Mouse (Mus musculus): Measurements from ENCODE around the gene Tstd1.
A peak's percentile ranks its signal among the peaks of the same experiment; 100 is the strongest.

Gene Tstd1

DNA sequence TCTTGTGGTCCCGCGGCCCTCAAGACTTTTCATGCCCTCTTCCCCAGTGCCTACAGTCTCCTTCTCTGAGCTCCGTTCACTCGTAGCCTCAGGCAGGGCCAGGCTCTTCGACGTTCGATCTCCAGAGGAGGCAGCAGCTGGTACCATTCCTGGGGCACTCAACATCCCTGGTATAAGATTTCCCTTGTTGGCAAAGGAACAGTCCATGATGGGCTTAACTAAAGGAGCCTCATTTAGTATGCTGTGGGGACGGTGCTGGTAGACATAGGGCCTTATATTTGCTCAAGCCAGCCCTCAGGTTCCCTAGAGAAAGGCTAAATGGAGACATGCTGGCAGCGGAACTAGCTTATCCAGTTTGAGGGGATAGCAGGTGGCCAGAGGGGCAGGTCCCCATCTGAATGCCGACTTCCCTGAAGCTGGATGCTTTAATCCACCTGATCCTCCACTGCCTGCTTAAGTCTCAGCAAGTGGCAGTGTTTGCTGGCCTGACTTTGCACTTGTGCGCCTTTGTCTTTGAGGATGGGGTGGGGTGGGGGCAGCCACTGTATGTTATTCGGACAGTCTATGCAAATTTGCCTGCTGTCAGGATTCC lies 715 bp downstream of the Tstd1 start:
- DNase-seq (ENCODE audit: low spot score) = no peak

DNA sequence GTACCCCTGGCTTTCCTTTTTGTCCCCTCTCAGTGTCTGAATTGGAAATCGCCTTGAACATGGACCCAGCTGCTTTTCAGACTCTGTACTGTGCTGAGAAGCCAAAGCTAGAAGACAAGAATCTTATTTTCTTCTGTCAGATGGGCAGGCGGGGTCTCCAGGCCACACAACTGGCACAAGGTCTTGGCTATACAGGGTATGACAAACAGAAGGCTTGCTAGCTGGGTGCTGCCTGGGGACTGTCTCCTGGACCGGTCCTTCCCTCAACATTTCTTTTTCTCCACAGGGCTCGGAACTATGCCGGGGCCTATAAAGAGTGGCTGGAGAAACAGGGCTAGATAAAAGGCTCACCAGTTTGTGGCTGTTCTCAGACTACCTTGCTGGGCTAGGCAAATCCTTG lies 1.2 kb downstream of the Tstd1 start:
- no peak for DNase-seq (ENCODE audit: low spot score)

DNA sequence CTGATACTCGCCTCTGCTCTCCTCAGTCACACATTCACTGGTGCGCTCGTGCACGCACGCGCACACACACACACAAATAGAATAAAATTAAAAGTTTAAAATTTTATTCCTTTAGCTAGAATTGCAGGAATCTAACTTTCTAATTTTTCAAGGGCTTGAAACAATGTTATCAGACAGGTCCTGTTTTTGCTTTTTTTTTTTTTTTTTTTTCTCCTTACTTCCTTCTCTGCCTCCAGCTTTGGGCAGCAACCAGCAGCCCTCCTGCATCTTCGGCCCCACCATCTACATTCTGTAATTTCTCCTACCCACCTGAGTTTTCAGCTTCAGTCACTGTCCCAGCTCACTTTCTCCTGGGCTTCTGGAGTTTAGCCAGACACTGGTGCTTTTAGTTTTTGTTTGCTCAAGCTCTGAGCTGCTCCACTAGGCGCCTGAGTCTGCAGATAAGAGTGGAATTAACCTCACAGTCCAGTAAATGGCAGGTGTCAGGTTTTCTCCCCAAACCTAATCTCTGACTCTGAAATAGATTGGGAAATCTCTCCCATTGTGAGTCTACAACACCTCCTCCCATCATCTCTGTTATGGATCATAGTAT lies 3.9 kb downstream of the Tstd1 start:
- DNase-seq (ENCODE audit: low spot score) = no peak

DNA sequence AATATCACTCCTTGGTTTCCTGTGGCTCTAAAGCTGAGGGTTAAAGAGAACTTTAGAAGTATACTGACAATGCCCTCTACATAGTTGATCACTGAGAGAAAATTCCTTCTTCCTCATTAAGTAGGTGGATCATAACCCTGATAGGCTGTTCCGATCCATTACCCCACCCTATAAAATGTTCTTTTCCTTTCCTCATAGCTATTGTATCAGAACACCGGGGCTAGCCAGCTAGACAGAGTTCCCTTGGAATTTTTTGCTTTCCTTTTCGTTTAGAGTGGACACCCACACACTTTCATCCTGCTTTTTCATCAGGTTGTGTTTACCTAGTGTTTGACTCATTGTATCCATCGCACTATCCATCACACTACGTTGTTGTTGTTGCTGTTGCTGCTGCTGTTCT lies 6.0 kb downstream of the Tstd1 start:
- DNase-seq (ENCODE audit: low spot score) = no peak

DNA sequence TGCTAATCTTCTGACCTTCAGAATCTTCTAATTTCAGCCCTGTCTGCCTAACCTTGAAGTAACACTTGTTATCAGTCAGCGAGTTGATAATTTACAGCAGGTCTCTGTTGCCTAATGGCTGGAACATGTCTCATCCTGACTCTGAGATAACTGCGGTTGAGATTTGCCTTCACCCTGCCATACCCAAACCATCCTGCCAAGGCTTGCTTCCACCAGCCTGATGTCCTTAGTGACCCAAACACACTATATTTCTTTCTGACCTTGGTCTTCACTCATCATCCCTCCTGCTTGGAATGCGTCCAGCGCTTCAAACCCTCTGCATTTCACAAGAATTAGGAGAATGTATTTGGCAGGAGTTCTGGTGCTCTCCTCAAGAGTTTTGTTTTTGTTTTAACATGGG lies 6.5 kb downstream of the Tstd1 start:
- no peak for DNase-seq (ENCODE audit: low spot score)

DNA sequence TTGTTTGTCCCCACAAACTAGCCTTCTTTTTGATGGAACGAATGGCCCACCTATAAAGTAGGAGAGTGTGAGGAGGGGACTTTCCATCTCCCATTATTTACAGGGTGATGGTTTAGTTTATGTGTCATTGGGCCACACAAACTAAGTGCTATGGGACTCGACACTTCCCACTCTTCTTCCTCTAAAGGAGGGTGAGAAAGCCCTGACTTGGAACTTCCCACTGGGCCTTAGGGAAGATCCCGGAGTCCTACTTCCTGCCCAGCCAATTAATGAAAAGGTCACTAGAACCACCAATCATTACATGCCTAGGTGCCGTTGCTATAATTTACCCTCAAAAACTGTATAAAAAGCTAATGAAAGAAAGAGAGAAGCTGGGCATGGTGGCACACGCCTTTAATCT lies 13.5 kb downstream of the Tstd1 start:
- DNase-seq (ENCODE audit: low spot score) = no peak

DNA sequence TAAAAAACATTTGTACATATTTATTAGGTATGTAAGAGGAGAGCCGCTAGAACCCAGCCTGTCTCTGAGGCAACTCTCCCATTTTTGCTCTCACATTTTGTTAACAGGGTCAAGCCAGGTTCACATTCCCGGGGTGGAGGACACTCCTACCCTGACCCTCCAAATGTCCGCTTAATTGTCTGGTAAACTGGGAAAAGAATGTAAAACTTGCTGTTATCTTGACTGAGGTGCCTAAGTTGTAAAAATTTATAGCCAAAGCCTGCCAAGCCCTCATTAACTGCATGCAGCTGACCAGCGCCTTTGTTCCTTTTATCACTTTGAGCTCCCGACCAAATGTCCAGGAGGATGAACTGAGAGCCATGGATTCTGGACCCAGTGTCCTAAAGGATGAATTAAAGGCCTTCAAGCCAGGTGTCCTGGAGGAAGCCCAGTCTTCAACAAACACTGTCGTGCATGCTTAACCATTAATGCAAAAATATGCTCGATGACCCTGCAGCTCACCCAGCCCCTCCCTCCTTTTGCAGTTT lies 16.7 kb downstream of the Tstd1 start:
- DNase-seq (ENCODE audit: low spot score) = no peak

DNA sequence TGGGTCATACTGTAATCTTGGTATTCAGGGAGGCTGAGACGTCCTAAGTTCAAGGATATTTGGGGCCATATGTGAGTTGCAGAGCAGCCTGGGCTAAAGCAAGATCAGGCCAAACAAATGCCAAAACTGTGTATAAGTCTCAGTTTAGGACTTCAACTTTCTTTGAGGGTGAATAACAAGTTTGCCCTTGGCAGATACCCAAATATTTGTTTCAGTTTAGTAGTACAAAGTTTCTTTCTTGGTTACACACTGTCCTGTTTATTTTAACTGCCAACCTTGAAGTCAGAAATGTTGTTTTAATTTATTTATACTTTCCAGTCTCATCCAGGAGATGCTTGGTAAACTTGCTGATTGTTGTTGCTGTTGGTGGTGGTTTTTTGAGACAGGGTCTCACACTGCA lies 17.3 kb downstream of the Tstd1 start:
- no peak for DNase-seq (ENCODE audit: low spot score)

DNA sequence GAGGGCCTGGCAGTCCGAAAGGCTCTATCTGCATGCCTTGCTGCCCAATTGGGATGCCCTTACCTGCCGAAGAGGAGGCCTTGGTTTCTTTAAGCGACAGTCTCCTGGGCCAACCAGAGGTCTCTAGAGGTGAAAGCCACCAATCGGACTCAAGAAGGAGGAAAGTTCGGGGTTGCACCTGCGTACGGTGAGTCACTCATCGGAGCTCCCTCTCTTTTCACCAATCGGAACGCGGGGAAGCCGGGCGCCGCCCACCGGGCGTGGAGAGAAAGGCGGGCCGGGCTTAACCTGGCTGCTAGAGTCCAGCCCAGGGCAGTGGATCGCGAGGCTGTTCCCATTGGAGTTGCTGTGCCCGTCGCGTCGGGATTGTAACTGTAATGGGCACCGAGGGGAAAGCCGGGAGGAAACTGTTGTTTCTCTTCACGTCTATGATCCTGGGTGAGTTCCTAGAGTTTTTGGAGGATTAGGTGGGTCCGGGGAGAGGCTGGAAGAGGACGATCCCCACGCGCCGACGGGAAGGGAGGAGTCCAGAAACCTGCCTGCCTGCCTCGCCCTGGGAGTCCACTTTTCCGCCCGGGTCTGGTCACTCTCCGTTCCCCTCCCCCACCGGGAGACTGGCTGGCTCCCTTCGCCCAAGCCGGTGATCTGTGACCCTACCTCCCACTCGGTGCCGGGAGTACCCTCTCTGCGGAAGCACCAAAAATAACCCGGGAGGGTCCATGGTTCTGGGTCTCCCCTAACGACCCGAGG lies 18.8 kb downstream of the Tstd1 start, which contains the start of gene F11r:
F11r (plus strand) TSS at position 272 of the 750 bp plus-strand sequence.
- DNase-seq (ENCODE audit: low spot score) = peak; percentile 88

DNA sequence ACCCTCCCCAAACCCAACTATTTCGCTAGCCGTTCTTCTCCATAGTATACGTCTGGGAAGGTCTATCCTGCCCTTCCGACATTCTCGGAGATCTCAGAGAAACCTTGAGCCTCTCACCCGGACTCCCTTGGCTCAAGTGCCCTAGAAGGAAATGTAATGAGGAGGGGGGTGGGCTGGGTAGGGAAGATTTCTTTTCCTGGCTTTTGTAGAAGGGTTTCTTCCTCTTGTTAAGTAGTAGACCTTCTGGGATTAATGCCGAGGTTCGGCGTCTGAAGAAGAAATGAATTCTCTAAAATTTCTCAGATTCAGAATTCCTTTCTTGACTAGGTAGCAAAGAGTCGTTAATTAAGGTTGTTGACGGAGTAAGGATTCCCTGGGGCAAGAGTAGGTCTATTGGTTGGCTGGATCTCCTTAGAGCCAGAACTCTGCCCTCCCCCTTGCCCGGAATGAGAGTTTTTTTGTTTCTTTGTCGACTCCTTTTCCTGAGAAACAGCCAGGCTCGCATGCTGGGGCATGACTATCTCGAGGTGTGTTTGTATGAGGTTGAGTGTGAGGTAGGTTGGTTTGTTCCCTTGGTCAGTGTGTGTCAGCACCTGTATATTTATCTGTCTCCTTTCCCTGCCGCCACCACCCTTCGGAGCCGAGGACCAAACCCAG lies 19.5 kb downstream of the Tstd1 start:
- no peak for DNase-seq (ENCODE audit: low spot score)

DNA sequence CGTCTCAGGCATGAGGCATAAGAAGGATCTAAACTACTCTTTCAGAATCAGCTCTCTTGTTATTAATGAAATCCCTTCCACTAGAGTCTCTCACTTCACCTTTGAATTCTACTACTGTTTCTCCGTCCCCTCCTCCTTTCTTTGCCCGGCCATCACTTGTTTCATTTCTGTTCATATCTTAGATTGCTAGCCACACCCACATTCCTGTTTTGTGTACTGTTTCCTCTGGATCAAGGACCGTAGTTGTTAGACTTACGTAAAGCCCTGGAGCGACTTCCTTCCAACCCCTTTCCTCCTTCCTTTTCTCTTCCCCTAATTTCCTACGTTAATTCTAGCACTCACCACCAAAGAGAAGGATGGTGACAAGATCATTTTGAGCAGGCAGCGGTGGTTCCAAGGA lies 20.4 kb downstream of the Tstd1 start:
- no peak for DNase-seq (ENCODE audit: low spot score)

DNA sequence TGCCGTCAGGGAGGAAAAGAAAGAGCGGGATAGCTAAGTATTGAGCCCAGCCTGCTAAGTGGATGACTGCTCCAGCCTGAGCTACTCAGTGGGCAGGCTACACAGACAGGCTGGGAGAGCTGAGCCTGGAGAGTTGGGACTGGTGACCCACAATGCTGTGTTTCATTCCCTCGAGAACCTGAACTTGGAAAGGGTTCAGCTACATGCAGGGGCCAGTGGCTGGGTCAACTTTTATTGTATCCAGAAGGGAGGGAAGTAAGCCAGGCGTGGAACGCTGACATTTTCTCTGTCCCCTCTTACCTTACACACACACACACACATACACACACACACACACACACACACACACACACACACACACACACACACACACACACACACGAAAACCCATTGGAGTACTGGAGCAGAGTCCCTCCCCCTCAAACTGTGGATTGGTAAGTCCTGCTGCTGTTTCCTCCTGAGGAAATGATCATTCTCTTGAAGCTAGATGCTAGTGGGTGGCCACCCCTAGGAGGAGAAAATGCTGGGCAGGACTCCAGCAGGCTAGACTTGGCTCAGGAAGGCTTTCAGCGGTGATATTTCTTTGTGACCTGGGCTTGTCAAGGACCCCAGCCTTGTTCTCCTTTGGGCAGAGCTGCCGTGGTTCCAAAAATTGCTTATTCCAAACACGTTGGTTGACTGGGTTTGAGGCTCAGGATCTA lies 21.5 kb downstream of the Tstd1 start:
- DNase-seq (ENCODE audit: low spot score) = no peak

DNA sequence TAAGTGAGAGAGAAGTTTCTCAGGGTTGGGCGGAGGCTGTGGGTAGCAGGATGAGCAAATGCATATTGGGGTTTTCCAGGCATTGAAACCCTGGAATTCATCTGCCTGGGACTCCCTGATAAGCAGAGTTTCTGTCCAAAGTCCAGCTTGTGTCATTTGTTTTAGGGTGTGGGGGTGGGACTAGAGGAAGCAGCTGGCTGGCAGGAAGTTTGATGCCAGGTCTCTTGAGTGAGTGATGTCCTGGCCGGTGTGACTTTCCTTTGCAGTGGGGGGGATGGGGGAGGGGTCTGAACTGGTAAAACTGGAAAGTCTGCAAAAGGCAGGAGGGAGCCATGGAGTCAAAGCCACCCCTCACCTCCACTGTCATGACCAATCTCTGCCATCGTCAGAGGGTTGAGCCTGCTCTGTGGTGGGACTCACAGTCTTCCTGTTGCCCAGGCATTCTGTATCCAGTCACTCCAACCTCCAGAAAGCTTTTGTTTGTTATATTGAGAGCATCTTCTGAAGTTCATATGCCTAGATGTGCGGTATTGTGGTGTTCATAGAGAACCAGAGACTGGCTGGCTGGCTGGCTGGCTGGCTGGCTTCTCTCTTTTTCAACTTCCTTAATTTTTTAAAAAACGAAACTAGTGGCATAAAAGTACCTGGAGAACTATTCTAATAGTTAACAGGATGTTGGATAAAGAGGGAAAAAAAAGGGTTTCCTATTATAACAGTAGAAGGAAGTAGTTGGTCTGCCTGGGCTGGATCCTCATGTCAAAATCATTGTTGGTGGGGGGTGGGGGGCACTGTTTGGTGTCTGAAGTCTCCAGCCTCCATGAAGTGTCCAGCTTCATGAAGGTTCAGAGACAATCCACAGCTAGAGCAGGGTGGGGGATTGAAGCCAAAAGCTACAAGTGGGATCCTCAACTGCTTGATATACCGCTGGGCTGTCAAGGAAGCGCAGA lies 23.1 kb downstream of the Tstd1 start:
- DNase-seq (ENCODE audit: low spot score) = no peak

DNA sequence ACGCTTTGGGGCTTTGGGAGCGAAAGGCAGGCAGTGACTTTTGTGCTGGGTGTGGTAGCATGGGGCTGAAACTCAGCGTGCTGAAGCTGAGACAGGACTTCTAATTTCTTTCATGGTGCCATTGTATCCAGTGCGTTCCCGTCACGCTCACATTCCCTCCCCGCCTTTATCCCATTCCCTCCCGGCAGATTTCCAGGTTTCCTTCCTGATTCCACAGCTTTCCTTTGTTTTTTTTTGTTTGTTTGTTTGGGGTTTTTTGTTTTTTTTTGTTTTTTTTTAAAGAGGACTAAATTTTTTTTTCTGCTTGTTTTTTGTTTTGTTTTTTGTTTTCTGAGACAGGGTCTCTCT lies 23.7 kb downstream of the Tstd1 start:
- DNase-seq (ENCODE audit: low spot score) = no peak

DNA sequence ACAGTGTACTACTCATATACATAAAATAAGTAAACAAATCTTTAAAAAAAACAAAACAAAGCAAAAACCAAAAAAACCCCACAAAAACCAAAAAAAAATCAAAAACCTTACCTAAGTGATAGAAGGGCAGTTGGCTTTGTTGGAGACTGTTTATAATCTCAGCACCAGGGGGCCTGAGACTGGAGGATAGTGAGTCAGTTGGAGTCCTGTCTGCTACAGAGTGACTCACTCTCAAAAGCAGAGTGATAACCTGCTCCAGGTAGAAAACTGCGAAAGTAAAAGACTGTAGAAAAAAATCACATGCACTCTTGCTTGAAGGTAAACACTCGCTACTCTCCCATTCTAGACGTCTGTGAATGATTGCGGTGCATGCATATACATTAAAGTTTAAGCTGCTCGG lies 26.4 kb downstream of the Tstd1 start:
- no peak for DNase-seq (ENCODE audit: low spot score)

DNA sequence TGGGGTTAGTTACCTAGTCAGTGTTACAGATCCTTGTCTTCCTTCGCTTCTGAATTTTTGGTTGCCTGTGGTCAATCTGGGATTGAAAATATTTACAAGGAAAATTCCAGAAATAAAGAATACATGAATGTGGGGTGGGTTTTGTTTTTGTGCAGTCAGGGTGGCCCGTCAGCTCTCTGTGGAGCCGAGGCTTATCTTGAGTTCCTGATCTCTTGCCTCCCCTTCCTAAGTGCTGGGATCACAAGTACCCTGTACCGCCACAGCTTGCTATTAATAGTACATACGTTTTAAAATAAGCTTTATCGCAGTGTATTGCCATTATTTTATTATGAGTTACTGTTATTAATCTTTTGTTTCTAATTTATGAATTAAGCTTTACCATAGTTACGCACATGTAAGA lies 28.2 kb downstream of the Tstd1 start:
- no peak for DNase-seq (ENCODE audit: low spot score)

DNA sequence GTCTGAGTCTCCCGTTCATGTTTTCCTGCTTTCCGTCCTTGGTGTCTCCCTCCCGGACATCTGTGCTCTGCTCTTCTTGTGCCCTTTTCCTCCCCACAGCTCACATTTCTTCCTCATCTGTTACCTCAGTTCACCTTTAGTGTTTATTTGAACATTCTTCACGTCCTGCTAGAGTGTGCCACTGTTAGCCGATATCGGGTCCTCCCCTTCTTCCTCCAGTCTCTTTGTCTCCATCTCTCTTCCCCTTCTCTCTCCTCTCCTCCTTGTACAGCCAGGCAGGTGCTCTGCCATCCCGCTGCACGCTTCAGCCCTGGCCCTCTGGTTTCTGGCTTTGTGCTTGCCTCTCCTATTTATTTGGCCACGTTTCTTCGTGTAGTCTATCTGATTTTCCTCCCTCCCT lies 29.0 kb downstream of the Tstd1 start:
- DNase-seq (ENCODE audit: low spot score) = no peak

DNA sequence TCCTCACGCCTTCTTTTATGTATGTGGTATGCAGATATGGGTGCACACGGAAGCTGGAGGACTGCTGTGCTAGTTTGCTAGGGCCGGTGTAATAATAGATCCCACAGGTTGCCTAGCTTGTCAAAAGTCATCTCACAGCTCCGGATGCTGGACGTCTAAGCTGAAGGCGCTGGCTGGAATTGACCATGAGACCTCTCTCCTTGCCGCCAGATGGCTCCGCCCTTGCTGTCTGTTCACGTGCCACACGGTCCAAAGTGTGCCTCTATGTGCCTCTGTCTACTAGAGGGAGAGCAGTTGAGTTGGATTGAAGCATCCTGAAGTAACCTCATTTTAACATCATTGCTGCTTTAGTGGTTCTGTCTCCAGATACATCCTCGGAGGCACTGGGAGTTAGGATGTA lies 31.4 kb downstream of the Tstd1 start:
- DNase-seq (ENCODE audit: low spot score) = no peak

DNA sequence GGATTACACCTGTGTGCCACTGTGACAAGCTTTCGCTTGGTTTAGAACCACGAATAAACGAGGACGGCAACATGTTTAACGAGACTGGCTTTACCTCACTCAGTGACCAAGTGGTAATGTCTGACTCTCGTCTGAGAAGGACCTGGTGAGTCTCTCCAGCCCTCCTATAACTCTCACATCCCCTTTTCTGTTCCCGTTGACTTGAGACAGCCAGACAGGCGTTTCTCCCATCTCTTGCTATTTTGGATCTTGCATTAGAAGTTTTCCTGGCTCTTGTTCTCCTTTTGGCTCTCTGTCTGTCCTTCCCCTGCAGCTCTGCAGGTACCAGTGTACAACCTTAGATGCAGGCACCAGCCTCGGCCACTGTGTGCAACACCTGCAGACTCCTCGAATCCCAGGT lies 32.3 kb downstream of the Tstd1 start:
- no peak for DNase-seq (ENCODE audit: low spot score)

DNA sequence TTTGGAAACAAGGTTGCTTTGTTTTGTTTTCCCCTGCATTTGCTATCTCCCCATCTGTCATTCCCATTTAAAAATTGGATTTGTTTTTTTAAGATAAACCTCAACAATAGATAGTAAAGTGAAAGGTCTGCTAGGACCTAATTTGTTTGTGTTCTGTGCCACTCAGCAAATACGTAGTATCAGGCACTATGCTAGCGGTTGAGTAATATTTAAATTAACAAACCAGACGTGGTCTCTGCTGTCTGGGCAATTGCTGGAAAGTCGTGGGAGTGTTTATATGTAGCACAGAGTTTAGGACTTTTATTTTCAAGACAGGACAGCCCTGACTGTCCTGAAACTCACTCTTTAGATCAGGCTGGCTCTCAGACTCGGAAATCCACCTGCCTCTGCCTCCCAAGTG lies 33.9 kb downstream of the Tstd1 start:
- DNase-seq (ENCODE audit: low spot score) = no peak

DNA sequence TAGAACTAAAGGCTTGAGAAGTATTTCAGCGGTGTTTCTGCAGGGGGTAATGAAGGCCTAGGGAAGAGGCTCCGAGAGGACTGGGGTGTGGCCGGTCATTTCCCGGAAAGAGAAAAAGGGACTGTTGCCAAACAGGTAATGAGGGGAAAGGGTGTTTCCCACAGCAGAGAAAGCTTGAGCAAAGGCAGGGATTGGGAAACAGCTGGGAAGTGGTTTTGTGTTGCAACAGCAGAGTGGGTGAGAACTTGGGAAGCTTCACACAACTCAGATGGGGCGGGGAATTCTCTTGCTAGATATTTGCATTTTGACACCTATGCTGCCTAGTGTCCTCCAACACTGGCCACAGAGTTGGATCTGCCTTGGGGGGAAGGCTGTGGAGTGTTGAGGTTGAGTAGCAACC lies 34.3 kb downstream of the Tstd1 start:
- no peak for DNase-seq (ENCODE audit: low spot score)
